Mouse (Mus musculus) small intestine, adult 2 months (tissue): Measurements from ENCODE around the gene Mrps27.

Source experiments
- CTCF ChIP-seq: fragments of 200-500 bp; IDR thresholded peaks from 2 replicates; pipeline ENCODE4 v1.5.1; 2012; ENCODE audit warnings: low read depth, mild to moderate bottlenecking, control low read depth, inconsistent platforms, low read length, moderate library complexity, mixed read lengths; ENCODE audit not compliant: insufficient replicate concordance, insufficient read length; ENCODE audit errors: extremely low read depth
- POLR2A ChIP-seq: fragments of 200-500 bp; IDR thresholded peaks from 2 replicates; pipeline ENCODE4 v1.6.1; 2012; ENCODE audit warnings: low read depth, mild to moderate bottlenecking, control low read depth, inconsistent platforms, low read length, moderate library complexity

DNA sequence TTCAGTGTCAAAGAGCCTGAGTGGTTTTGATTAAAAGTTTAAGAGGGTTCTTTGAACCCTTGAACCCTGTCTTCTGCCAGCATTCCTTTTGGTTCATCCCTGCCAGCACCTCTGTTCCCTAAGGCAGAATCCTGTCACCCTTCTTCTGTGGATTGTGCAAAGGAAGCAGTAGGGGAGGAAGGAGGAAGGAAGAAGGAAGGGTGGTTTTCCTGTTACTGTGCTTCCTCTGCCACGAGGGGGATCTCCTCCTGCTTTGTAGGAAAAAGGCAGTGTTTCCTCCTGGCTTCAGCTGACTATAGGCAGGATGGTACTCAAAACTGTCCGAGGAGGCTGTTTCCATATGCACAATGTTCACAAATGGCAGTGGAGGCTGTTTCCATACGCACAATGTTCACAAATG lies 50.1 kb downstream of the Mrps27 start:
- TF ChIP-seq CTCF: no peak
- TF ChIP-seq POLR2A: no peak
